Mouse (Mus musculus) neural tube, embryonic 11.5 days (tissue): ENCODE results near the gene Tecta. TPM values are rescaled to one million over a fixed set of nuclear protein-coding genes. Genes with fewer than 3 reads are reported as not detected.

Experiments used
- ATAC-seq: fragments of 200-750 bp; cut with Nextera tagmentation; 2 replicates; pipeline ENCODE4 v1.8.0; 2017; ENCODE audit warnings: moderate number of reproducible peaks, mild to moderate bottlenecking, moderate TSS enrichment, moderate library complexity; ENCODE audit not compliant: insufficient read depth, low FRiP score, low TSS enrichment
- DNase-seq: peaks from one replicate; pipeline ENCODE4 v3.0.0-alpha.2; 2015; ENCODE audit warnings: low spot score
- H3K27ac ChIP-seq: fragments of 300-500 bp; sonication (generic); 2 replicates; pipeline ENCODE4 v1.5.1; 2014; ENCODE audit warnings: low read depth, mild to moderate bottlenecking, low read length
- H3K27me3 ChIP-seq: fragments of 300-500 bp; sonication (generic); 2 replicates; pipeline ENCODE4 v1.6.1; 2014; ENCODE audit warnings: mild to moderate bottlenecking, low read length, mixed read lengths; ENCODE audit not compliant: control insufficient read depth, insufficient read depth
- H3K36me3 ChIP-seq: fragments of 300-500 bp; sonication (generic); 2 replicates; pipeline ENCODE4 v1.6.1; 2014; ENCODE audit warnings: mild to moderate bottlenecking, low read length, moderate library complexity, mixed read lengths; ENCODE audit not compliant: control insufficient read depth, insufficient read depth
- H3K4me1 ChIP-seq: fragments of 300-500 bp; sonication (generic); 2 replicates; pipeline ENCODE4 v1.6.1; 2014; ENCODE audit warnings: low read length, mixed read lengths; ENCODE audit not compliant: control insufficient read depth, insufficient read depth
- H3K4me2 ChIP-seq: fragments of 300-500 bp; sonication (generic); 2 replicates; pipeline ENCODE4 v1.6.1; 2014; ENCODE audit warnings: low read depth, mild to moderate bottlenecking, moderate library complexity
- H3K4me3 ChIP-seq: fragments of 300-500 bp; sonication (generic); 2 replicates; pipeline ENCODE4 v1.5.1; 2014; ENCODE audit warnings: low read depth, low read length
- H3K9ac ChIP-seq: fragments of 300-500 bp; sonication (generic); 2 replicates; pipeline ENCODE4 v1.6.1; 2014; ENCODE audit warnings: mild to moderate bottlenecking, low read length
- H3K9me3 ChIP-seq: fragments of 300-500 bp; sonication (generic); 2 replicates; pipeline ENCODE4 v1.6.1; 2016; ENCODE audit warnings: low read length; ENCODE audit not compliant: control insufficient read depth
- WGBS: fragments of 180-500 bp; shearing (Covaris S2); extraction: QIAGEN DNeasy Blood & Tissue Kit; methylation state at CpG from one replicate; pipeline ENCODE4 v1.1.7; 2014; 5-methylcytosine and 5-hydroxymethylcytosine counted together
- polyA plus RNA-seq: library from polyadenylated mRNA; unstranded; fragments of >200 nt; fragmentation: Nextera tagmentation; extraction: Ambion mirVana; gene quantifications from 2 replicates; pipeline ENCODE4 v1.2.1, GENCODE M21; 2014

The Tecta gene
- polyA plus RNA-seq, 1 experiment from 2014 or later: 0.54 TPM

GRCm38 (mm10) chr9:42401486-42401885 is 1.8 kb upstream of the Tecta start:
- Histone ChIP-seq H3K9me3 (no peaks in the 10 kb centered on the region), H3K27me3 (no peaks in the 10 kb centered on the region), H3K36me3 (no peaks in the 10 kb centered on the region), H3K4me2 (no peak overlapping the region), H3K27ac (no peak overlapping the region), H3K9ac (no peak overlapping the region), H3K4me3 (no peak overlapping the region), H3K4me1 (0 out of 2 replicates have a peak, but pooled peaks cover 2% of the 10 kb centered on the region)
- no peak for ATAC-seq
- WGBS: 57% methylated on average over 6 of the region's 6 CpGs
- DNase-seq: no peak

- Histone ChIP-seq H3K4me3 (no peak overlapping the region), H3K9ac (no peak overlapping the region), H3K4me2 (no peak overlapping the region), H3K36me3 (no peaks in the 10 kb centered on the region), H3K9me3 (no peaks in the 10 kb centered on the region), H3K4me1 (no peaks in the 10 kb centered on the region), H3K27ac (no peak overlapping the region), H3K27me3 (no peaks in the 10 kb centered on the region)
- WGBS: 91% methylated on average over 2 of the region's 2 CpGs
- ATAC-seq: no peak
- DNase-seq: no peak
These were observed 3.6 kb downstream of the Tecta start for GRCm38 (mm10) chr9:42396141-42396540.

- Histone ChIP-seq H3K27me3 (no peaks in the 10 kb centered on the region), H3K4me1 (no peaks in the 10 kb centered on the region), H3K4me3 (no peak overlapping the region), H3K36me3 (no peaks in the 10 kb centered on the region), H3K9me3 (no peaks in the 10 kb centered on the region), H3K27ac (no peak overlapping the region), H3K4me2 (no peak overlapping the region), H3K9ac (no peak overlapping the region)
- DNase-seq (no peak), ATAC-seq (no peak)
- 72% methylated on average over 6 of the region's 6 CpGs for WGBS
These were observed 4.8 kb downstream of the Tecta start for GRCm38 (mm10) chr9:42394903-42395302.

- ATAC-seq: no peak
- Histone ChIP-seq H3K27me3 (no peaks in the 10 kb centered on the region), H3K9me3 (no peaks in the 10 kb centered on the region), H3K4me3 (no peak overlapping the region), H3K27ac (no peak overlapping the region), H3K4me1 (no peaks in the 10 kb centered on the region), H3K36me3 (no peaks in the 10 kb centered on the region), H3K9ac (no peak overlapping the region), H3K4me2 (no peak overlapping the region)
- no peak for DNase-seq
- WGBS: 73% methylated on average over 8 of the region's 8 CpGs
These were observed 5.4 kb downstream of the Tecta start for GRCm38 (mm10) chr9:42394321-42394720.

- DNase-seq: no peak
- H3K36me3 ChIP-seq: no peaks in the 10 kb centered on the region
- H3K4me2 ChIP-seq: no peak overlapping the region
- no peak overlapping the region for H3K4me3 ChIP-seq
- H3K27me3 ChIP-seq: no peaks in the 10 kb centered on the region
- ATAC-seq: no peak
- H3K27ac ChIP-seq: no peak overlapping the region
- no peaks in the 10 kb centered on the region for H3K9me3 ChIP-seq
- H3K4me1 ChIP-seq: no peaks in the 10 kb centered on the region
- WGBS: 68% methylated on average over 6 of the region's 6 CpGs
- H3K9ac ChIP-seq: no peak overlapping the region
These were observed 6.8 kb downstream of the Tecta start for GRCm38 (mm10) chr9:42392927-42393326.

GRCm38 (mm10) chr9:42388490-42388889 is 11.2 kb downstream of the Tecta start:
- no peak; the same call in 1 of the 2 replicates for ATAC-seq

GRCm38 (mm10) chr9:42387038-42387437 is 12.7 kb downstream of the Tecta start:
- WGBS: 86% methylated on average over 8 of the region's 8 CpGs

More at GRCm38 (mm10) chr9:42388490-42388889, 11.2 kb downstream of the Tecta start:
- no peak overlapping the region for H3K4me2 ChIP-seq
- DNase-seq: no peak
- WGBS: 52% methylated on average over 4 of the region's 4 CpGs
- no peak overlapping the region for H3K27ac ChIP-seq
- H3K9me3 ChIP-seq: no peaks in the 10 kb centered on the region
- H3K4me3 ChIP-seq: no peak overlapping the region
- no peaks in the 10 kb centered on the region for H3K4me1 ChIP-seq
- H3K9ac ChIP-seq: no peak overlapping the region
- H3K36me3 ChIP-seq: no peaks in the 10 kb centered on the region
- no peaks in the 10 kb centered on the region for H3K27me3 ChIP-seq

GRCm38 (mm10) chr9:42385656-42386055 is 14.1 kb downstream of the Tecta start:
- H3K27ac ChIP-seq: no peak overlapping the region
- no peak for ATAC-seq

More at GRCm38 (mm10) chr9:42387038-42387437, 12.7 kb downstream of the Tecta start:
- Histone ChIP-seq H3K9me3 (no peaks in the 10 kb centered on the region), H3K36me3 (no peaks in the 10 kb centered on the region), H3K9ac (no peak overlapping the region), H3K27me3 (no peaks in the 10 kb centered on the region), H3K4me1 (no peaks in the 10 kb centered on the region), H3K4me3 (no peak overlapping the region), H3K27ac (no peak overlapping the region), H3K4me2 (no peak overlapping the region)
- DNase-seq (no peak), ATAC-seq (no peak)

GRCm38 (mm10) chr9:42382628-42383347 is 16.9 kb downstream of the Tecta start:
- DNase-seq (no peak), ATAC-seq (no peak)
- H3K27me3 ChIP-seq: no peaks in the 10 kb centered on the region
- no peak overlapping the region for H3K27ac ChIP-seq
- H3K4me1 ChIP-seq: no peaks in the 10 kb centered on the region
- H3K9ac ChIP-seq: no peak overlapping the region
- no peaks in the 10 kb centered on the region for H3K36me3 ChIP-seq
- 0 out of 2 replicates have a peak, but pooled peaks cover 3% of the 10 kb centered on the region for H3K9me3 ChIP-seq
- 80% methylated on average over 8 of the region's 8 CpGs for WGBS
- no peak overlapping the region for H3K4me3 ChIP-seq
- no peak overlapping the region for H3K4me2 ChIP-seq

More at GRCm38 (mm10) chr9:42385656-42386055, 14.1 kb downstream of the Tecta start:
- H3K9me3 ChIP-seq: no peaks in the 10 kb centered on the region
- DNase-seq: no peak
- H3K36me3 ChIP-seq: no peaks in the 10 kb centered on the region
- no peaks in the 10 kb centered on the region for H3K27me3 ChIP-seq
- no peak overlapping the region for H3K4me2 ChIP-seq
- 75% methylated on average over 13 of the region's 13 CpGs for WGBS
- H3K9ac ChIP-seq: no peak overlapping the region
- no peaks in the 10 kb centered on the region for H3K4me1 ChIP-seq
- no peak overlapping the region for H3K4me3 ChIP-seq
